15 mouse cellular contexts compared by ENCODE assay signal in the genomic region with DNA sequence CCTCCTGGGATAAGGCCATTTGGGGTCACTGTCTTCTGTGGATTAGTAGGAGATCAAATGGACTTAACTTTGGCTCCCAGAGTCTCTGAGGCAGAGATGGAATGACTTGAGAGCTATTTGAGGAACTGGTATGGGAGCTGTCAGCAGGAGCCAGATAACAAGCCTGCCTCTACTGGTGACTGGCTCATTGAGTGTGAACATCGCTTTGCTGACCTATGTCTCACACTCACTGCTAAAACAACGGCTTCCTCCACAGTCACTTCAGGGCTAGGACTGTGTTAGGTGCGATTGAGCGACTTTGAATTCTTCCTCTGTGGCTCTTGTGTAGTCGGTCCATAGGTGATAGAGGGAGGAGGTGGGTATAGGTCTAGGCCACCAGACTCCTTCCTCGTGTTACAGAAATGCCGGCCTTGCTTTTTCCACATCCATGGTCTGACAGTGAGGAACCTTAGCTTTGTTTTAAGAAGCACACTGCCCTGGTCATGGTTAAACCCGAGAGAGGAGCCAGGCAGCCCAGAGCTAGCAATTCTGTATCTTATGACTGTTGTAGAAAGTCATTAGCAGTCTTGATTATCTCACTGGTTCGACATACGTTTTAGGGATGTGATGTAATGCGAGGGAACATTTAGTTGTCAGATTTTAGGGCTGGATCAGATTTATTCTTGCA.
DNase-seq lines count a peak whose midpoint lies in the region; ATAC-seq lines count a peak whose summit lies in the region.
"Had no signal": no experiment of that assay in that cellular context is flagged by ENCODE, and none has a peak within 500 bp of the region (broad histone marks: within the 10 kb centered on the region; RNA-seq: fewer than 3 reads in every experiment).

No protein-coding gene starts in this region.

- H3K4me2 ChIP-seq in kidney, embryonic 14.5 days (replicated peaks; ENCODE audit: low read depth, low read length): no peak overlapping the region
- peak overlapping the region; percentile 28; the same call in 1 of the 2 replicates for H3K4me2 ChIP-seq in heart, embryonic 14.5 days (ENCODE audit: low read length)
- no peak overlapping the region for H3K4me2 ChIP-seq in neural tube, embryonic 12.5 days (replicated peaks)
- H3K4me2 ChIP-seq: embryonic facial prominence, embryonic 12.5 days; liver, embryonic 13.5 days had no signal

- no peak overlapping the region for H3K27ac ChIP-seq in kidney, embryonic 14.5 days (ENCODE audit: low read depth, low read length)
- peak overlapping the region; percentile 79 to 85 for H3K27ac ChIP-seq in heart, embryonic 14.5 days (replicated peaks in 1 of 2; ENCODE audit: control insufficient read depth in 1 of 2, insufficient read depth in 1 of 2, low read depth in 2 of 2, low read length in 2 of 2)
- no peak overlapping the region for H3K27ac ChIP-seq in neural tube, embryonic 12.5 days
- H3K27ac ChIP-seq: embryonic facial prominence, embryonic 12.5 days; liver, embryonic 13.5 days had no signal

- no peak overlapping the region for H3K9ac ChIP-seq in kidney, embryonic 14.5 days (ENCODE audit: low read depth, low read length)
- peak overlapping the region; percentile 36; the same call in 1 of the 2 replicates for H3K9ac ChIP-seq in heart, embryonic 14.5 days (ENCODE audit: low read length)
- H3K9ac ChIP-seq in neural tube, embryonic 12.5 days: no peak overlapping the region
- H3K9ac ChIP-seq: embryonic facial prominence, embryonic 12.5 days; liver, embryonic 13.5 days had no signal

- peak; percentile 52; the same call in 1 of the 2 replicates for ATAC-seq in kidney, embryonic 14.5 days (ENCODE audit: low FRiP score, low TSS enrichment)
- ATAC-seq in heart, embryonic 14.5 days (ENCODE audit: insufficient number of reproducible peaks, insufficient read depth, low FRiP score, low read depth): peak; percentile 77
- ATAC-seq in neural tube, embryonic 12.5 days (ENCODE audit: low FRiP score, low read depth): peak; percentile 34

- H3K4me1 ChIP-seq in kidney, embryonic 14.5 days (ENCODE audit: control insufficient read depth, insufficient read depth, low read length): peaks cover 4% of the 10 kb centered on the region
- H3K4me1 ChIP-seq in heart, embryonic 14.5 days (ENCODE audit: control insufficient read depth in 2 of 2, insufficient read depth in 2 of 2, low read length in 2 of 2): peaks cover 13 to 45% of the 10 kb centered on the region in 2 experiments
- H3K4me1 ChIP-seq in neural tube, embryonic 12.5 days: peaks cover 17% of the 10 kb centered on the region
- H3K4me1 ChIP-seq: liver, embryonic 13.5 days had no signal

- no peak overlapping the region for H3K4me3 ChIP-seq in kidney, embryonic 14.5 days (ENCODE audit: low read length)
- H3K4me3 ChIP-seq in heart, embryonic 14.5 days (ENCODE audit: control insufficient read depth in 1 of 2, insufficient read depth in 1 of 2, low read depth in 1 of 2, low read length in 2 of 2): no peak overlapping the region
- H3K4me3 ChIP-seq in neural tube, embryonic 12.5 days: no peak overlapping the region
- H3K4me3 ChIP-seq: embryonic facial prominence, embryonic 12.5 days; liver, embryonic 13.5 days; myocyte had no signal

- H3K36me3 ChIP-seq in kidney, embryonic 14.5 days (ENCODE audit: control insufficient read depth, insufficient read depth, low read length): no peaks in the 10 kb centered on the region
- no peaks in the 10 kb centered on the region for H3K36me3 ChIP-seq in heart, embryonic 14.5 days (ENCODE audit: control insufficient read depth, insufficient read depth, low read length)
- no peaks in the 10 kb centered on the region for H3K36me3 ChIP-seq in neural tube, embryonic 12.5 days
- H3K36me3 ChIP-seq: embryonic facial prominence, embryonic 12.5 days; liver, embryonic 13.5 days had no signal

- peak; percentile 77 for DNase-seq in gastrocnemius, adult 18-20 months (ENCODE audit: low spot score)
- DNase-seq in gastrocnemius, postnatal 10 days: no peak
- no peak for DNase-seq in kidney, postnatal 36 days
- DNase-seq in frontal cortex, adult 2 months (ENCODE audit: extremely low spot score in 1 of 2, low spot score in 1 of 2): no peak
- no peak for DNase-seq in testis, postnatal 10 days (ENCODE audit: low spot score)
- DNase-seq: cerebellum, adult 2 months; kidney, postnatal 25 days; liver, embryonic 13.5 days; lung, postnatal 4 days; thymus, postnatal 14 days had no signal

- H3K27me3 ChIP-seq in kidney, embryonic 14.5 days (ENCODE audit: control insufficient read depth, insufficient read depth, low read length): no peaks in the 10 kb centered on the region
- no peaks in the 10 kb centered on the region for H3K27me3 ChIP-seq in heart, embryonic 14.5 days (ENCODE audit: control insufficient read depth, insufficient read depth, low read length)
- H3K27me3 ChIP-seq in neural tube, embryonic 12.5 days (replicated peaks): no peaks in the 10 kb centered on the region
- H3K27me3 ChIP-seq: embryonic facial prominence, embryonic 12.5 days; liver, embryonic 13.5 days had no signal

- 57% methylated on average over 11 of the region's 11 CpGs for WGBS in kidney, embryonic 14.5 days
- 29% methylated on average over 11 of the region's 11 CpGs for WGBS in heart, embryonic 14.5 days
- WGBS in neural tube, embryonic 12.5 days: 80% methylated on average over 11 of the region's 11 CpGs

- H3K9me3 ChIP-seq in kidney, embryonic 14.5 days (ENCODE audit: control insufficient read depth, low read length): no peaks in the 10 kb centered on the region
- no peaks in the 10 kb centered on the region for H3K9me3 ChIP-seq in heart, embryonic 14.5 days (ENCODE audit: control insufficient read depth, low read length)
- H3K9me3 ChIP-seq in neural tube, embryonic 12.5 days: no peaks in the 10 kb centered on the region
- H3K9me3 ChIP-seq: embryonic facial prominence, embryonic 12.5 days; liver, embryonic 13.5 days had no signal

Comparison
In these comparisons a context has a peak if more than half of its experiments do, and no peak if none do; other contexts are left out.
1. H3K27ac ChIP-seq: peak in heart, embryonic 14.5 days (2 of 2); none in kidney, embryonic 14.5 days (single experiment) and neural tube, embryonic 12.5 days (single experiment).
2. Peak in every context shown above with its lines, with median percentiles within 50 percentile points of each other: ATAC-seq.